Mouse (Mus musculus) cerebellum, adult 11 months (tissue): ENCODE measurements around the gene Pde10a.

Experiments used
- DNase-seq: peaks from one replicate; pipeline ENCODE4 v3.0.0; 2022

The Pde10a gene

DNA sequence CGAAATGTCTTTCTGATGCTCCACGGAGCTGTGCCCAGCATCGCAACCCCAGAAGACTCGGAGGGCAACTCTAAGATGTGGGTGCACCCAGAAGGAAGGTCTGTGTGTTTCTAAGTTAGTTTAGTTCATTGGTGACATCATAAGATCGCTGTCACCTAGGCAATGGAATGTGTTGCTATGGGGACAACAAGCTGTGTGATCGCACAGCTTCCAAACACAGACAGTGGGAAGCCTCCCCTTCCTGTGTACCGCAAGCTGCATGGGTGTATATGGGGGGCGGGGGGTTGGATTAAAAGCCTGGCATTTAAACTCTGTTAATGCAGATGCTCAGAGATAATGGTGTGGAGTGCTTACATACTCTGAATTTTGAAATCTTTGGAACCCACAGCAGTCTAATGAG lies 56.4 kb downstream of the Pde10a start:
- DNase-seq, result no peak

DNA sequence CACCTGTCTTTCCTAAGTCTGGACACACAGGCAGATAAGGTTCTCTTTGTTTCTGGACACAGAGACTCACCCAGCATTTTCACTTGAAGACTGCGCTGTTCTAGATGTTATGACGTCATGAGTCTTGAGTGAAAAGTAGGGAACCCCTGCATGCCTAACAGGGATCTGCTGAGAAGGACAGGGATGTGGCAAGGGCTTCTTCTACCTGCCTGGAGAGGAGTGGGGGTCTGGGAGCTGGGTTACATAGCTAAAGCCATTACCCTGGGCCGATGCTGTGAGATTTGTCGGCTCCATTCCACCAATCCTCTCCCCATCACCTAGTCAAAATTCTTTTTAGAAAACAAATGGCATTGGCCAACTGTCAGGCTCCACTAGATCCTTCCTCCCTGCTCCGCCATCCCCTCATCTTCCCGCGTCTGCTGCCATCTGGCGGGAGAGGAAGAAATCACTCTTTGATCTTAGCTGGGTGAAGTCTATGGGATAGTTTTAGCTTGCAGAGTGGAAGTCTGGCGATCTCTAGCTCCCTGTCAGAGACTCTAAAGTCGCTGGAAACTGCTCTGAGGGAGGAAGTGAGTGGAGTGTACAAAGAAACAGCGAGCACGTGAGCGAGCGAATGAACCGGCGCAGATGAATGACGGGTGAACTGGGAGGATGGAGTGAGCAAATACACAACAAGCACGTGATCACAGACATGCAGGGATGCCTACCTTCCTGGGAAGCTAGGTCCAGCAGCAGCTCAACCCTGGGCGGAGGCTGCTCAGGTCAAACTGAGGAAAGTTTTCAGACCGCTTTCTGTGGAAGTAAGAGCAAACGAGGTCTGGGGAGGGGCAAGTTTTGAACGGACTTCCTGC lies 67.5 kb downstream of the Pde10a start:
- peak; percentile 86 for DNase-seq

DNA sequence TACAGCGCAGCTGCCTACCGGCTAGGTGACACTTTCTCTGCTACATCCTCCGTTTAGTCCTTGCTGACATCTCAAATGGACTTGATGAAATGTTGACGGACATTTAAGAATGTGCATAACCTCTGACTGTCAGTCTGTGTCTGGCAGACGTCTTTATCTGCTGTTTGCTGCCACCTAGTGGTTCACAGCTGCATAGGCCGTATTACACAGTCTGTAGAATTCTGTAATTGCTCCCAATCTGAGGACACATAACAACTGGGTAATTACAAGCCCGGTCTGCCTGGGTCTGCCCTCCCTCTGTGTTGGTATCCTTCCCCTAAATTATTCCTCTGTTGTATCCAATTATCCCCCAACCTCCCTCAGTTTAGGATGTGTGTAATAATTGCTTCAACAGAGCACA lies 72.6 kb downstream of the Pde10a start:
- peak; percentile 71 for DNase-seq

DNA sequence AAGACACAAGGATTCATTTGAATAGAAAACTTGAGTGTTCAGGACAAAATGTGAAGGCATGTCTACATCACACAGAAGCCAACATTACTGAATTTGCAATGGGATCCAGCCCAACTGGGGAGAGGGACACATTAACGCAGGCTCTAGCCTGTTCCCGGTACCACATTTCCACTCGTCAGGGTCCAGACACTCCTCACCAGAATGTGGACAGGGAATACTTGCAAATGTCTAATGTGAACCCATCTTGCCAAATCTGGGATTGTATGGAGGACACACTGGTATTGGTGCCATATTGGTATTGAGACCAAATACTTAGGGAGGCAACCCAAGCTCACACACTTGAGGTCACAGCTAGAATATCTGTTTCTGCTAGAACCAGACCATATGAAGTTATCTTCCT lies 77.8 kb downstream of the Pde10a start:
- no peak for DNase-seq

DNA sequence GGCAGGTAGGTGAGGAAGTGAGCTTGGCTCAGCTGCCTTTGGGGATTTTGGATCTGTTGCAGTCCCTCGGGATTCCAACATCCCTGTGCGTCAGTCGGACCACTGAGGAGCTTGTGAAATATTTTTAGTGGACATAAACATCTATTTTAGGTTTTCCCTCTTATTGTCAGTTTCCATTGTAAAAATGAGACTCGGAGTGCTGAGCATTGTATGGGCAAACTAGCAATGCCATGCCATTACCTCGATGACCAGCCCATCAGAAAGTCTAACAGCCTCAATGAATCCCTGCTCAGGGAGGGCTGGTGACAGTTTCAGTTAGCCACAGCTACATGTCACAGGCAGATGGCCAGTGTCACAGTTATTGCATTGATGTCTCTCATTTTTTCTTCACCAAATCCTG lies 80.7 kb downstream of the Pde10a start:
- DNase-seq, result no peak

DNA sequence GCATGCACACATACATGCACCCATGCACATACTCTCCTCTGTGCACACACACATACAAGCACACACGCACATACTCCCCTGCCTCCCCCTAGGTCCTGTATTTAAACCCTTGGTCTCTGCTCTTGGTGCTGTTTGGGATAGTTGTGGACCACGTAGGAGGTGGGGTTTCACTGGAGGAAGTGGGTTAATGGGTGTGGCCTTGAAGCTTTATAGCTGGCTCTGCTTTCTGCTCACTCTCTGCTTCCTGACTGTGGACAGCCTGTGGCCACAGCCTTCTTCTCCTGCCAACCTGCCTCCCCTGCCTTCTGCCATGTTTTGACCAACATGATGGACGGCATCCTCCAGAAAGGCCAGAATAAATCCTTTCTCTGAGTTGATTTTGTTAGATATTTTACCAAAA lies 81.5 kb downstream of the Pde10a start:
- no peak for DNase-seq

DNA sequence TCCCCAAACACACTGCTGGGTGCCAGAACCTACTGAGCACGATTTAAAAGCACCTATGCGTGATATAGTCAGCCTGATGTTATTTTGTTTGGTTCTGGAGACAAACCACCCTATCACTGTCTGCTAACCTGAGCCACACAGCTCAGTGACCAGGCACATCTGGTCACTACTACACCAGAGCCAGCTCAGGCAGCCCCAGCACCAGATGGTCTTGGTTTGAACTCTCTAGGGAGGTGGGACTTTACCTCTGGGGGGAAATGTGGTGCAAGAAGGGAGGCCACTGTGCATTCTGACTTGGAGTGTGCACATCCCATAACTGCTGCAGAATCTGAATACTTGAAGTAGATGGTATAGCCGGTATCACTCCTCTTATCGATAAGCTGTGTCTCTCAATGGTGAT lies 86.7 kb downstream of the Pde10a start:
- DNase-seq, result no peak

DNA sequence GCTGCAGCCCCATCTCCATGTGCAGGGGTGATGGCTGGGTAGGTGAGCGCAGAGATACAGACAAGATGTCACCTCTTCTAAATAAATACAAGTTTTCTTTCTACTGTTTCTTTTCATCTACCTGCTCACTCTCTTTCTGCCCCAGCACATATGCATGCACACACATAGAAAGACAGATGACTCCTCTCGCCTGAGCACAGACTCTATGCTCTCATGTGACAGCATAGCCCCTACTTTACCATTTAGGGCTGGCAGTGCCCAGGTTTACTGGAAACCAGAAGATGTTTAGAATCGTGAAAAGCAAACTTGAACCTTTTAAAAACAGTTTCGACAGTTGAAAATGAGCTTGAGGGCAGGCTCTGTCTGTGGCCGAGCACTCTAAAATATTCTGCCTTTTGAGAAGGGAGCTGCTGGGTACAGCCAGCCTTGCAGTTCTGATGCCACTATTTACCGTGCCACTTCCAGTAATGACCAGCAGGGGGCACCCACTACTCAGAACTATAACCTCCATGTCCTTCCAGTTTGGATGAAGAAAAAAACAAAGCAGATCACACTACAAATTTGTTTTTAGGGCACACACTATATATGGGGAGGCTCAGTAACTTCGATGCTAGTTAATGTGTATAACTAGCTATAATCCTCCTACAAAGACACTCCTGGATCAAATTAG lies 88.8 kb downstream of the Pde10a start:
- DNase-seq, result peak; percentile 78

DNA sequence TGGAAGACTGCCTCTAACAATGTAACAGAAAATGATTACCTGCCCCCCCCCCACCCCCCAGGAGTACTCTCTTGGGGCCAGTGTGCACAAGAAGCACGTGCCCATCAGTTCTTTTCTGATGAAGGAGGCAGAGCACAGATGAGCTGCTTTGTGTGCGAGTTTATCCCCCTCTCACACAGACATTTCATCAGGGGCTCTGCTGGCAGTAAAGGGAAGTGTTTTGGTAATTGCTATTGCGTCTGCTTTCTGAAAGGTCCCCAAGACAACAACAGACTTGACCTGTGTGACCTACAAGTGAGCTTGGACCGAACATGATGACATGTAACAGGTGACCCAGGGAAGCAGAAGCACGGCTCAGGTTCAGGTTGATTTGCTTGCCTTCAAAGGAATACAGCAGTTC lies 95.2 kb downstream of the Pde10a start:
- DNase-seq, result no peak

DNA sequence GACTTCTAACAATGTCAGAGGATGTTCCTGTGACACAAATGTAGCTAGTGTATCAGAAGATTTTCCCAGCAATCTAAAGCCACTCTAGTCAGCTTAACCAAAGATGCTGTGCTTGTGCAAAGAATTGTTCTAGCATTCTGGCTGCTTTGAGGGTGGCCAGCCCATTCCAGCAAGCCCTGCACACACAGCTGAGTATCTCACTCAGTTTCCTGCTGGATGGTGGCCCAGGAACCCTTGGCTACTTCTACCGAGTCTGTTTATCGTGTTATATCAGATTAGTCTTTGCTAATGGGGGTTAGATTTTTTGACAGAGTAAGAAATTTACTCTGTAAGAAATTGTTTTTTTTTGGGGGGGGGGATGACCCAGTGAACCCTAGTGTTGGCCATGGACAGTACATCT lies 95.9 kb downstream of the Pde10a start:
- no peak for DNase-seq

DNA sequence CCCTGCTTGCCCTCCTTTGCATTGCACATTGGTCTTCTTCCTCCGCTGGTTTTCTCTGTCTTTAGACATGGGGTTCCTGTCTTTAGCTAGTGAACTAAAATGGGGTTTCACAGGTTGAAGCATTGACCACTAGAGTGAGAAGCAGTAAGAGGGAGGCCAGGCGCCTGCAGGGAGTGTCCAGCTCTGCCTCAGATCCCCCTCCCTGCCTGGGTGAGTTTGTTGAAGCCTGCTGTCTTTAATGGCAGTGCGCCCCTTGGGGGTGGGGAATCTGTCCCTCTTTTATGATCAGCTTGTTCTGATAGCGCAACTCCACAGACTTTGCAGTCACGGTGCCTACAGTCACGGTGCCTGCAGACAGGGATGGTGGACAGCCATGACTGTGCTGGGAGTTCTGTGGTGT lies 96.7 kb downstream of the Pde10a start:
- no peak for DNase-seq

DNA sequence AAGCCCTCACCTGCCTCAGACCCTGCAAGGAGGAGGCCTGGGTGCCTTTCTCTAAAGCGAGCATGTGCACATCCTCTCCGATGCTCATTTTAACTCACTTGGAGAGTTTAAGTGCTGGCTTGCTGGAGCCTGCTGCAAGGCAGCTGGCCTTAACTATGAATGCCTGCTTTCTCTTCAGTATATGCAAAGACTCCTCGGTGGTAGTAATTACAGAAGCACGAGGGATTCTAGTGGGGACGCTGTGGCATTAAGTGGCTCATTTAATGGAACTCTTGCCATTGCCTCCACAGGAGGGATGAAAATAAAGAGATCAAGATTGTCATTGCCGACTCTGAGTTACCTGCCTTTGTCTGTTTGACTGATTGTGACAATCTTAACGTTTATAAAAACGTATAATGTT lies 101.2 kb downstream of the Pde10a start:
- no peak for DNase-seq

DNA sequence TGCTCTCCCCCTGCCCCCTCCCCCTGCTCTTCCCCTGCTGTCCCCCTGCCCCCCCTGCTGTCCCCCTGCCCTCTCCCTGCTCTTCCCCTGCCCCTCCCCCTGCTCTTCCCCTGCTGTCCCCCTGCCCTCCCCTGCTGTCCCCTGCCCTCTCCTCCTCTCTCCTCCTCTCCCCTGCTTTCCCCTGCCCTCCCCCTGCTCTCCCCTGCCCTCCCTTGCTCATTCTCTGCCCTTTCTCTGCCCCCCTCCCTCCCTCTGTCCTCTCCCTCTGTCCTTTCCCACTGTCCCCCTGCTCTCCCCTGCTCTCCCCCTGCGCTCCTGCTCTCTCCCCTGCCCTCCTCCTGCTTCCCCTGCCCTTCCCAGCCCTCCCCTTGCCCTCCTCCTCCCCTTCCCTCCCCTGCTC lies 106.5 kb downstream of the Pde10a start:
- DNase-seq, result no peak

DNA sequence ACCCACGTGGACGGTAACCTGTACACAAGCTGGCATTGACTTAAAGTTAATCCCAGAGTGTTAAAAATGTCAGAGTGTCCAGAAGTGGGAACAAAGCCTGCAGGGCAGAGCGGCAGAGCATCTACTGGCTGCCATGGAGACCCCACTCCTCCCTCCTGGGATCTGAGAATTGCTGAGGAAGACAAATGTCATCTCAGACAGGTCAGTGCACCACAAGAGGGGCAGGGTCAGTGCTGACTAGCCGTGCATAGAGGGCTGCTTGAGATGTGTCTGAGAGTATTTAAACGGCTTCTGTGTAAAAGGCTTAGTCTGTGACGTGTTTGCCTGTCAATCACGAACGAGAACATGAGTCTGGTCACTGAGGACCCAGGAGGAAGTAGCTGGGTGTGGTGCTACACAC lies 108.4 kb downstream of the Pde10a start:
- no peak for DNase-seq

DNA sequence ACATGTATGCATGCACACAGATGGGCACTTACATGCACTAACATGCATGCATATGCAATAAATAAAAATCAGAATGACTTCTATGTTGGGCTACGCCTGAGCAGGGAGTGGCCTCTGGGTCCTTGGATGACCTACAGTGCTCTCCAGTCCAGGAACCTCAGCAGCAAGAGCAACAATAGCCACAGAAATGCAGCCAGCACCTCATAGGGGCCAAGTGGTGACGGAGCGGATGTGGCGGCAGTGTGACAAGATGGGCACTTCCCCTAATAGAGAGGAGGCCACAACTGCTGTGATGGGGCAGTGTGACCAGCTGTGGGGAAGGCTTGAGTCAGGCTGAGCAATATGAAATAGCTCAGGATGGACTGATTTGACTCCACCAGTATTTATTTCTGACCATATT lies 109.3 kb downstream of the Pde10a start:
- no peak for DNase-seq

DNA sequence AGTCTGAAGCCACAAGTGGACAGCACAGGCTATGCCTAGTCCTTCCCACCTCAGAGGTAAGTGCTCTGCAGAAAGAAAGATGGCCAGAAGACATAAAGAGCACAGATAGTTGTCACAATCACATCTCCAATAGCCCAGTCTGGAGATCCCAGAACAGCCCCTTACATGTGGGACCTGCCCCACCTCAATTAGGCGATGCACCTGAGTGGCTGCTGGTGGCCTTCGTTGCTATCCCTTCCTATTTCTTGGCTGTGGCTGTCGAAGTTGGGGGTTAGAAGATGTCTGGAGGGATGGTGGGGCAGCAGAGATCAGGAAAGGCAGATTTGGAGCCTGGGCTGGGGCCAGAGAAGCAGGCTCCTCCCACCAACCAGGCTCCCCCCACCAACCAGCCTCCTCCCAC lies 111.1 kb downstream of the Pde10a start:
- no peak for DNase-seq

DNA sequence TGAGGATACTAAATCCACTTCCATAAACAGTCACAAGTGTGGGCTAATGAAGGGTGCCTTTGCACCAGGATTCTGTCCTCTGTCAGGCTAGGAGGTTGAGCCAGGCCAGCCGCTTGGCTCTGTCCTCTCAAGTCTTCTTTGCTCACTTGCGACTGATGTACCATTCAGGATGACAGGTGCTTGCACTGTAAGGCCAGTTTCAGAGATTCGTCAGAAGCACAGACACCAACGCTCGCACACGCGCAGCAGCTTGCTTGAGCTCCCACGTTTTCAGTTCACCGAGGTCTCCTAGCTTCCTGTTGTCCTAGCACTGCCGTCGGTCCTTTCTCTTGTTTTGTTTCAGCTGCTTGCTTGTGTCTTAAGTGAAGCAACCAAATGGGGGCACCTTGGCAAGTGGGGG lies 111.5 kb downstream of the Pde10a start:
- DNase-seq, result no peak

DNA sequence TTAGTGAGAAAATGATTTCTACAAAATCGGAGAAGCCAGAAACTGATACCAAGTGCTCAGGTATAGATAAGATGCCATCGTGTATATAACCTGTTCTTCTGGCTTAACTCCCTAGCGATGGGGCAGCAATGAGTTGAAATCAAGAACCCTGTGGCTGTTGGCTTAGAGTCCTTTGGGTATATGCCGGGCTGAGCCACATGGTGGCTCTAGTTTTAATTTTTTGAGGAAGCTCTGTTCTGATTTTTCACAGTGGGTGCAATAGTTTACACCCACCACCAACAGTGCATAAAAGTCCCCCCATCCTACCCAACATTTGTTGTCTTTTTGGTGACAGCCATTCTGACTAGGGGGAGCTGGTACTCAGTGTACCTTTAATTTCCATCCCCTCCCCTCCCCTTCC lies 112.0 kb downstream of the Pde10a start:
- DNase-seq, result no peak

DNA sequence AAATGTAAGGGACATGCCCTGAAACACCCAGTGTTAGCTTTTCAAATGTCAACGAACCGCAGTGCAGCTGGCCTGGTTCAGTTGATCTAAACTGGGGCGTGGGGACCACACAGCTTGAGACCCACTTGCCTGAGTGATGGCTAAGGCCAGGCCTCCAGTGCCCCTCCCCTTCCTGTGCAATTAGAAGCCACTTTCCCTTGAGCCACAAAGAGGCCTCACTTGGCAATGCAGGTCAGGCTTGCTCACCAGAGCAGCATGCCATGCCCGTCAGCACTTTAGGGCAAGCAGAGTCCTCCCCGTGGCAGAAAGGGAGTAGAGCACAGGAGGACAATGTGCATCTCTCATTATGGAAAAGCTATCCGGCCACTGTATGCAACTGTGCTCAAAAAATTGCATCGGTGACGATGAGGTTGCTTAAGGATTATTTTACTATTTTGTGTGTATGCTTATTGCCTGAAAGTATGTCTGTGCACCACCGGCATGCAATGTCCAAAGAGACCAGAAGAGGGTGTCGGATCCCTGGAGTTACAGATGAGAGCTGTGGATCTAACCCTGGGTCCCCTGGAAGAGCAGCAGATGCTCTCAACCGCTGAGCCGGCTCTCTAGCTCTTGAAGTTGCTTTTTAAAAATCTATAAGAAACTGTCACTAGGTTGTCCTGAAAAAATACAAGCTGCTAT lies 114.7 kb downstream of the Pde10a start:
- no peak for DNase-seq

DNA sequence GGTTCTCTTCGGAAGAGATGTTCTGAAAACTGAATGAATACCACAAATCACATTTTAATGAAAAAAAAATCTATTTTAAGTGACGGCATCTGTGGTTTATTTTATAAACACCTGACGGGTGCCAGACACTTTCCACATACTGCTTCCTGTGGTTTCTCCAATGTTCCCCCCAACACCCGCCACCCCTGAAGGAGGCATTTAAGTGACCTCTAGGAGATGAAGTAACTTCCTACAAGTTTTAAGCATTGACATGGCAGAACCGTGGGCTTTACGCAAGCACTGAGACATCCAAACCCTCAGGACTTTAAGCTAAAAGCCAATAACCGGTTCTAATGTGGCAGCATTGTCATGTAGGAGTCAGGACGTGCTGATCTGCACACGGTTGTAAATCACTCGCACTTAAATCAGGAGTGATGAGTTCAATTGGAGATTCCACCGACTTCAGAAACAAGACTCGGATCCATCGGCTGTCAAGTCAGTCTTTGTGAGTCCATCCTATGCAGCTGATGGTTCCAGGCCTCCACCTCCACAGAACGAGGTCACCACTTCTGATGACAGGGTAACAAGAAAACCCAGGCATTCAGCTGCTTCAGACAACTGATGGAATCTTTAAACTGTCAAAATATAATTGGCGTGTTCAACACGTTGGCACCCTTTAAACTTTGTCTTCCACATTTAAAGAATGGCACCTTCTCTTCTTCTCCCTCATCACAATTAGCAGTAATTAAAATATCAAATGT lies 115.7 kb downstream of the Pde10a start:
- no peak for DNase-seq

DNA sequence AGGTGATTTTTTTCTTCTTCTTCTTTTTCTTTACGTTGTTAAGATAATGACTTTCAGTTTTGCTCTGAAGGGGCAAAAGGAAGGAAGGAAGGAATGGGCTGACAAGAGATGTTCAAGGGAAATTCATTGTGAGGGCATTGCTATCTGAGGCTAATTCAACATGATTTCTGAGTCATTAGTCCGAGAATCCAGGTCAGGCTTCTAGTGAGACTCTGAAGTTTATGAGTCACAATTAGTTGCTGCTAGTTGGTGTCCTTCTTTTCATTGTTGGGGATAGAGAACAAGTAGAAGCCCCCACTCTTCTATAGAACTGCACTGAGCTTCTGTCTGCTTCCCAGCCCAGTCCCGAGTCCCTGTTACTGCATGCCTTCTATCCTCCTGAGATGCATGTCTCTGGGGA lies 116.3 kb downstream of the Pde10a start:
- no peak for DNase-seq

DNA sequence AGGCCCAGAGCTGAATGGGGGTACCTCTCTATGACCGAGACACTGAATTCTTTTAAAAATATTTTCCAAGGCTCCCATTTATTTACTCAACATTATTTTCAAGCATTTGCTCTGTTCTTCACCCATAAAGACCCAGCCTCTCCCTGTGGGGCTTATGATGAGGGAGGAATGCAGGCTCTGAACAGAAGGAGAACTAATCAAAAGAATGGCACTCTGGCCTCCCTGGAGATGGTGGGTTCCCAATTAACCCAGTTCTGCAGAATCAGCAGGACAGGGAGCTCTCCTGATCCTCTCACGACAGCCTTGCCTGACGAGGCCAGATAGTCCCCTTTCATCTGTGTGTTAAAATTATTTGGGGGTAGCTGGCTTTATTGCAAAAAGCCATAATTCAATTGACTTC lies 117.2 kb downstream of the Pde10a start:
- DNase-seq, result no peak

DNA sequence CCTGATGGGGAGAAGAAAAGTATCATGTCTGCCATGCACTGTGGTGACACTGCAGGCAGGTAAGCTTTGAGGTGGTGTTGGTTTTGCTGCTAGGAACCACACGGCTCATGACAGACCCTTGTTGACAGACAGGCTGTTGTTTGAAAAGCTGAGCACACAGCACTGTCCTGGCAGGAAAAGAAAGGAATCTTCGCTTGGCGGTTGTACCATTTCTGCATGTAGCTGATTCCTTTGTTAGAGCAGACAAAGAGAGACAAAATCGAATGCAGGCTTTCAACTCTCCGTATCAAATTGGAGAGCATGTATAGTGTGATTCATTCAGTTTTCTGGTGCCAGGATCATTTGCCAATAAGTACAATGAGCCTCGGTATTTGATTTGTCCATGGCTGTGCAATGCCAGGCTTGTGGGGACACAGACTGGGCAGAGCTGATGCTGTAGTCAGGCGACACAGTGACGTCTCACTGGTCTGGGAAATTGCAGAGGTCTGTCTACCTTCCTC lies 122.2 kb downstream of the Pde10a start:
- no peak for DNase-seq
